Mouse (Mus musculus): ENCODE measurements around the gene Rab3gap1. TPM values are rescaled to one million over a fixed set of nuclear protein-coding genes. Genes with fewer than 3 reads are reported as not detected.
"Not testable (repeated sequence)": the region's sequence is repeated elsewhere in the genome, so short reads cannot be mapped to it uniquely, and the experiment has no call there.

Rab3gap1 gene
- polyA plus RNA-seq, 1 experiment from 2014 or later: 24.2 TPM

DNA sequence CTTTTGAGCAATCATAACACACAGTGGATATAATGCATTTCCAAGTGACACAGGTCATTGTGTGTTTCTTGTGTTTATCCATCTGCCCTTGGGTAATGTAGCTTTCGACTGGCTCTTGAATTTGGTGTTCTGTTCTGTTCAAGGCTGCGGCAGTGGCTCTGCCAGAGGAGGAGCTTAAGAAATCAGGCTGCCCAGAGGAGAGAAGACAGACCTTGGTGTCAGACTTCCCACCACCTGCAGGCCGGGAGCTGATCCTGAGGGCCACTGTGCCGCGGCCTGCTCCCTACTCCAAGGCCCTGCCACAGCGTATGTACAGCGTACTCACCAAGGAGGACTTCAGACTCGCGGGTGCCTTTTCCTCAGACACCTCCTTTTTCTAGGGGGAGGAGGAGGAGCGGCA lies 73.7 kb downstream of the Rab3gap1 start:
- Histone ChIP-seq H3K9ac (no peak overlapping the region), H3K36me3 (peaks cover 81% of the 10 kb centered on the region), H3K9me3 (peaks cover 10% of the 10 kb centered on the region; the same call in 1 of the 2 replicates), H3K4me3 (no peak overlapping the region), H3K27ac (no peak overlapping the region), H3K4me2 (replicated peaks) (no peak overlapping the region), H3K27me3 (no peaks in the 10 kb centered on the region), H3K4me1 (no peaks in the 10 kb centered on the region)
- WGBS: 92% methylated on average over 10 of the region's 10 CpGs
- ATAC-seq (ENCODE audit: low FRiP score, low read depth): no peak

DNA sequence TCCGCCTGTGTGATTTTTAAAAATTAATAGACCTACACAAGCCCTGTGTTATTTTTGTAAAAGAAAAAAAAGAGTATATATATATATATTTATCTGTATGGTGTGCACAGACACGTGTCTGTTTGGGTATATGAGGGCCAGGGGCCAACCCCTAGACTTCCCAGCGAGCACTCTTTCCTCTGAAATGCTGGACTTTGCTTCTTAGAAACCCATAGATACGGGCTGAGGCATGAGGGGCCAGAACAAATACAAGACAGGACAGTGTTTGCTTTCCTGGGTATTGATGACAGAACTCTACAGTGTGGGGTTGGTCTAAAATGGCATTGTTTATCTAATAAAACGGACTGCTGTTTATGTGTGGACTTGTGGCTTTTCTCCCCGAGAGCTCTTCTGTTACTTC lies 74.9 kb downstream of the Rab3gap1 start:
- ATAC-seq (ENCODE audit: low FRiP score, low read depth): no peak
- 85% methylated on average over 6 of the region's 6 CpGs for WGBS
- no peak overlapping the region for H3K9ac ChIP-seq
- H3K9me3 ChIP-seq: peaks cover 16% of the 10 kb centered on the region; the same call in 1 of the 2 replicates
- no peak overlapping the region for H3K4me2 ChIP-seq (replicated peaks)
- H3K27ac ChIP-seq: no peak overlapping the region
- no peaks in the 10 kb centered on the region for H3K4me1 ChIP-seq
- no peaks in the 10 kb centered on the region for H3K27me3 ChIP-seq
- H3K36me3 ChIP-seq: peaks cover 77% of the 10 kb centered on the region
- no peak overlapping the region for H3K4me3 ChIP-seq

DNA sequence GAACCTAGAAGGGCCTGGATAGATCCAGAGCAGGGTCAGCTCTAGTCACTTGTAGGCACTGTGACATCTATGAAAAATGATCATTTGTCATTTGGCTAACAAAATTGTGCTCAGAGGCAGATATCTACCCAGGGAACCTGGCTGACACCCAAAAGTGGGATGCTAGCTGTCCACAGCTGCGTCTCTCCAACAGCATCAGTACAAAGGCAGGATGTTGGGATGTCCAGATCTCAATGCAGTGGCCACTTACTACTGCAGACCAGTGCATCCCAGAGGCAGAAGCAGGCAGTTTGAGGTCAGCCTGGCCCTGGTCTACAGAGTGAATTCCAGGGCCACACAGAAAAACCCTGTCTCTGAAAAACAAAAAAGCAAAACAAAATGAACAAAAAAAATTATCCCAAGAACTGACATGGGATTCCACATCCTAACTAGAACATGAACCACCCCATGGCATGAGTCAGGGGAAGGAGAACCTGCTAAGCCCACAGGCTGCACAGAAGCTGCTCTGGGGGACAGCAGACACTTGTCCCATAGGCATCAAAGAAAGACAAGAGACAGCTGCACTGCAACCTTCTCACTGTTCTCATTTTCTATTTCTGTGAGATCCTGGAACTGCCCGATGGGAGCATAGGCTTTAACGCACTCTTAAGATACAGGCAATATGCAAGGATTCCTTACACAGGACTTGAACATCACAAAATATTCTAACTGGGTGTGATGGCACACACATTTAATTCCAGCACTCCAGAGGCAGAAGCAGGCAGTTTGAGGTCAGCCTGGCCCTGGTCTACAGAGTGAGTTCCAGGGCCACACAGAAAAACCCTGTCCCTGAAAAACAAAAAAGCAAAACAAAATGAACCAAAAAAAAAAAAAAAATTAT lies 77.4 kb downstream of the Rab3gap1 start:
- ATAC-seq (ENCODE audit: low FRiP score, low read depth): no peak
- 89% methylated on average over 3 of the region's 3 CpGs for WGBS

DNA sequence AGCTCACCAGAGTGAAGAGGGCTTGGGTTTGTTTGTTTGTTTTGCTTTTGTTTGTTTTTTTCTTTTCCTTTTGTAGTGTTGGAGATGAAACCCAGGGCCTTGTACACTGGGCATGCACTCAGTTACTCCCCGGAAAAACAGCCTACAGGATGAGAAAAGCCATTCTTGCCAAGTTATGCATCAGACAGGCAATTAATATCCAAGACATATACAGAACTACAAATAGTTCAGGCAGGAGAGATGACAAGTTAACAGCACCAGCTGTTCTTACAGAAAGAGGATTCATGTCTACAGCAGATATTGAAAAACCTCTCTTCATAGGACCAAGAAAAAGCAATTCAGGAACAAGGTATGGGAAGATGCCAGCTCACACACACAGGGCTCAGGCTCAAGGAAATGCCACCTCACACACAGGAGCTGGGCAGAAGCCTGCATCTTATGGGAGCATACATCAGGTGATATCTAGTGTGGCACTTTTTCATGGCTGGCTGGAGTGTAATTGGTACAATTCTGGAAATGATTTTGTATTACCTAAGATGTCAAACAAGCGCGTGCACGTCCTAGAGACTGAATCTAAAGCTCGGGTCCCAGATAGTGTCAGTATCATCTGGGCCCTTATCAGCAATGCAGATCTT lies 78.2 kb downstream of the Rab3gap1 start:
- 90% methylated on average over 5 of the region's 5 CpGs for WGBS

More for the DNA sequence above, 77.4 kb downstream of the Rab3gap1 start:
- no peak overlapping the region for H3K27ac ChIP-seq
- no peaks in the 10 kb centered on the region for H3K27me3 ChIP-seq
- H3K36me3 ChIP-seq: peaks cover 52% of the 10 kb centered on the region
- H3K9me3 ChIP-seq: peaks cover 8% of the 10 kb centered on the region; the same call in 1 of the 2 replicates
- H3K4me3 ChIP-seq: no peak overlapping the region
- no peak overlapping the region for H3K9ac ChIP-seq
- no peak overlapping the region for H3K4me2 ChIP-seq (replicated peaks)
- no peaks in the 10 kb centered on the region for H3K4me1 ChIP-seq

DNA sequence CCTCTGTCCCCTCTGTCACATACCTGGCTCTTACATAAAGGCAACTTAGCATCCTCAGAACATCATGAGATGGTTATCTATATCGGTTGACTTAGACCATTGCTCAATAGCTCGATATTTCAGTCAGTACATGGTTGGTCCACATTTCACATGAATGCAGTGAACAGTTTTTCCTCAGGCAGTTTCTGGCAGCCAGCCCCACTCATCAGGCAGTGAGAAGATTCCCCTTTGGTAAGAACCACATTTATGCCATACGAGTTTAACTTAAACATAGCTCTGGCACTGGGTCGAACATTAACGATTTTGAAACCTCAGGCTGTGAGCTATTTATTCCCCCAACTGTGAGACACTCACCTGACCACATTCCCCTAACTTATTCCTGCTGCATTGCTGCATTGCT lies 80.2 kb downstream of the Rab3gap1 start:
- no peak overlapping the region for H3K9ac ChIP-seq
- no peak overlapping the region for H3K27ac ChIP-seq
- no peaks in the 10 kb centered on the region for H3K27me3 ChIP-seq
- H3K4me3 ChIP-seq: no peak overlapping the region
- no peak for ATAC-seq (ENCODE audit: low FRiP score, low read depth)
- H3K36me3 ChIP-seq: peaks cover 39% of the 10 kb centered on the region
- WGBS: 87% methylated on average over 5 of the region's 5 CpGs
- peaks cover 8% of the 10 kb centered on the region; the same call in 1 of the 2 replicates for H3K9me3 ChIP-seq
- H3K4me2 ChIP-seq (replicated peaks): no peak overlapping the region
- H3K4me1 ChIP-seq: no peaks in the 10 kb centered on the region

More for the DNA sequence above, 78.2 kb downstream of the Rab3gap1 start:
- no peak overlapping the region for H3K4me3 ChIP-seq
- no peaks in the 10 kb centered on the region for H3K4me1 ChIP-seq
- H3K9ac ChIP-seq: no peak overlapping the region
- H3K27ac ChIP-seq: no peak overlapping the region
- peaks cover 45% of the 10 kb centered on the region for H3K36me3 ChIP-seq
- ATAC-seq (ENCODE audit: low FRiP score, low read depth): no peak
- H3K4me2 ChIP-seq (replicated peaks): no peak overlapping the region
- H3K9me3 ChIP-seq: peaks cover 8% of the 10 kb centered on the region; the same call in 1 of the 2 replicates
- H3K27me3 ChIP-seq: no peaks in the 10 kb centered on the region

DNA sequence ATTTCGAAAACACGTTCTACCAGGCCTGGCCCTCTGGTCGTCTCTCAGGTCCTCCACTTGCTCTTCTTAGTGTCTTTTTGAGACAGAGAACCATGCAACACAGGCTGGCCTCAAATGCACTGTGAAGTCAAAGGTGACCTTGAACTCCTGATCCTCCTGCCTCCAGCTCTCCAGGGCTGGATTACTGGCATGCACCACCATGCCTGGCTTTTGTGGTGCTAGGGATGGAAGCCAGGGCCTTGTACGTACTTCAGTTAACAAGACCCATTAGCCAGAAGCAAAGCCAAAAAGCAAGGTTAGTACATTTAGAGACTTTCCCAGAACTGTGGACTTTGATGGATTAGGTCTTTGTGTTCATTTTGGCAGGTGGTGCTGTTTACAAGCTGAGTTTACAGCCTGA lies 83.7 kb downstream of the Rab3gap1 start:
- H3K4me3 ChIP-seq: no peak overlapping the region
- H3K9ac ChIP-seq: no peak overlapping the region
- no peaks in the 10 kb centered on the region for H3K4me1 ChIP-seq
- no peak overlapping the region for H3K27ac ChIP-seq
- H3K36me3 ChIP-seq: peaks cover 24% of the 10 kb centered on the region
- no peaks in the 10 kb centered on the region for H3K27me3 ChIP-seq
- H3K9me3 ChIP-seq: peaks cover 8% of the 10 kb centered on the region; the same call in 1 of the 2 replicates
- 81% methylated on average over 4 of the region's 4 CpGs for whole genome bisulfite sequencing
- no peak for ATAC-seq (ENCODE audit: low FRiP score, low read depth)
- H3K4me2 ChIP-seq (replicated peaks): no peak overlapping the region

DNA sequence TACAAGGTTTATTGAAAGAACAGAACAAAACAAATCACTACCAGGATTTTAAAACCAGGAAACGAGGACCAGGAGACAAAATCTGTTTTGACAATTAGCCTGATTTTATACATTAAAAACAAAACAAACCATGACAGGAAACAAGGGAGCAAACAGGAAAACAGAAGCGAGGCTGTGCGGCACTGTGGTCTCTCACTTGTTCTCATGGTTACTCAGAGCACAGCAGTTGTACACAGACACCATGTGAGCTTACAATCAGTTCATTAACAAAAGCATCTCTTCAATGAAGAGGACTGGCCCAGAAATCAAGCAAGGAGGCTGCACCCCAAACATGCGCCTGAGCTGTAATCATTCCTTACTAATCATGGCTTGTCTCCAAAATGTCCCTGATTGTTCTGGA lies 85.6 kb downstream of the Rab3gap1 start:
- H3K4me3 ChIP-seq; H3K4me1 ChIP-seq; H3K27me3 ChIP-seq; H3K9me3 ChIP-seq; H3K4me2 ChIP-seq (replicated peaks); H3K27ac ChIP-seq; ATAC-seq (ENCODE audit: low FRiP score, low read depth); H3K9ac ChIP-seq: not testable (repeated sequence)
- H3K36me3 ChIP-seq: peaks cover 15% of the 10 kb centered on the region
- 90% methylated on average over 4 of the region's 4 CpGs for WGBS

DNA sequence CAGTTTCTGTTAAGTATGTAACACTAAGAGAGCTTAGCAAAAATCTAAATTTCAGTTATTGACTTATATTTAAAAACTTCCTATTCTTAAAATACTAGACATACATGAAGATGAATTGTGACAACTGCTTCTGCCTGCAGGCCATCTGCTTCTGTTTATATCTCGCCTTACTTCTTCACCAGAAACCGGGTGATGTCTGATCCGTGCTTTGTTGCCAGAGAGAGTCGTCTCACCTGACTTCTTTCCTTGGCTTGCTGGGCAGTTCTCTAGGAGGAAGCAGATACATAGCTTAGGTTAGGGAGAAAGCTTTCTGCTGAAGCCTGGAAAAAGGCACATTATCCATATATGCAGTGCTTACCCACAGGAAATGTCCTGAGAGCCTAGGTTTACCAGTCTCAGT lies 86.2 kb downstream of the Rab3gap1 start:
- no peak for ATAC-seq (ENCODE audit: low FRiP score, low read depth)
- no peak overlapping the region for H3K4me2 ChIP-seq (replicated peaks)
- H3K27me3 ChIP-seq: no peaks in the 10 kb centered on the region
- WGBS: 66% methylated on average over 4 of the region's 4 CpGs
- H3K9ac ChIP-seq: no peak overlapping the region
- H3K36me3 ChIP-seq: peaks cover 15% of the 10 kb centered on the region
- no peaks in the 10 kb centered on the region for H3K9me3 ChIP-seq
- no peak overlapping the region for H3K27ac ChIP-seq
- H3K4me1 ChIP-seq: peaks cover 7% of the 10 kb centered on the region; the same call in 1 of the 2 replicates
- no peak overlapping the region for H3K4me3 ChIP-seq

DNA sequence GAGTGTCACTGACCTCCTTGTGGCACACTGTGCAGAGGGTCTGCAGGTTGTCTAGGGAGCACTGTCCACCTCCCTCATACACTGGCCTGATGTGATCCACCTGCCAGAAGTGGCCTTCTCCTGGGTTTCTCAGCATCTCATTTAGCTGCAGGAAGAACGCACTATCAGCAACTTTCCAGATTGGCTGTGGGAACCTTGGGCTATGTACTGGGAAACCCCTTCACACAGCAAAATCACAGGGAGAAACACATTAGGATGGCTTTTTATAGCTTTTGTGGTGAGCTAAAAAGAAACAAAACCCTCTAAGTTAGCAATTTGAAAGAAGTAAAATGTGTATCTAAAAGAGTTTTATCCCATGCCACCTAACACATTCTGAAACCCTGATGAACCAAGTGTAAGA lies 88.0 kb downstream of the Rab3gap1 start:
- 80% methylated on average over 1 of the region's 1 CpGs for WGBS
- Histone ChIP-seq H3K27ac (no peak overlapping the region), H3K9ac (no peak overlapping the region), H3K4me3 (no peak overlapping the region), H3K36me3 (peaks cover 27% of the 10 kb centered on the region), H3K27me3 (no peaks in the 10 kb centered on the region), H3K4me1 (peaks cover 7% of the 10 kb centered on the region; the same call in 1 of the 2 replicates), H3K4me2 (replicated peaks) (no peak overlapping the region), H3K9me3 (no peaks in the 10 kb centered on the region)
- no peak for ATAC-seq (ENCODE audit: low FRiP score, low read depth)

DNA sequence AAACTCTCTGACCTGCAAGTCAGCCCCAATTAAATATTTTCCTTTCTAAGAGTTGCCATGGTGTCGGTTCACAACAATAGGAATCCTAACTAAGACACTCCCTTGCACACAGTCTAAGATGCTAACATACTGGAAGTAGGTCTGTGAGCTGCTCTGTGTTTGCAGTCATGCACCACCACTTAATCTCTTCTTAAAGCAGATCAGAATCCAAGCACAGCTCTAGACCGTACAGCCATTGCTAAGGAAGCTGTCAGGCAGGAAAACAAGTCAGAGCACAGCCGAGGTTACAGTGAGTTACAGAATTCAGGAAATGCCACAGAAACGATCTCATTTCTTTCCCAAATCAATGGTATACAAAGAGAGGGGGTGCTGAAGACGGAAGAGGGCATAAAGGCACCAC lies 90.2 kb downstream of the Rab3gap1 start:
- H3K27ac ChIP-seq: no peak overlapping the region
- no peak overlapping the region for H3K4me2 ChIP-seq (replicated peaks)
- no peaks in the 10 kb centered on the region for H3K27me3 ChIP-seq
- WGBS: 51% methylated on average over 5 of the region's 5 CpGs
- no peaks in the 10 kb centered on the region for H3K9me3 ChIP-seq
- no peak overlapping the region for H3K9ac ChIP-seq
- H3K4me3 ChIP-seq: no peak overlapping the region
- peaks cover 7% of the 10 kb centered on the region; the same call in 1 of the 2 replicates for H3K4me1 ChIP-seq
- peaks cover 12% of the 10 kb centered on the region for H3K36me3 ChIP-seq
- ATAC-seq (ENCODE audit: low FRiP score, low read depth): no peak

DNA sequence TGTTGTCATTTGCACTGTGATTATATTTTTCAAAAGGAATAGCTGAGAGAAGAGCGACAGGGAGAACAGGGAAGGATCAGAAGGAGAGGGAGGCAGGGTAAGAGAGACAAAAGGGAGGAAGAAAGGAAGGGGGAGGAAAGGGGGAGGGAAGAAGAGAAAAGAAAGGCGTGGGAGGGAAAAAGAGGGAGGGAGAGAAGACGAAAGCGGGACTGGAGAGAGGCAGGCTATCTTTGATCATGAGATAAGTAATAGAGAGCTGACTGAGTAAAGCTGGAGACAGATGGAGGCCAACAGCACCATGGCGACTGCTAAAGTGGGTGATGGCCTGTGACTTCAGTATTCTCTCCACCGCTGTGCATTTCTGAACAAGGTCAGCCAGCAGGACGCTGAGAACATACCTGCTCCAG lies 90.7 kb downstream of the Rab3gap1 start:
- Histone ChIP-seq H3K27ac (no peak overlapping the region; the same call in 1 of the 2 replicates), H3K4me3 (no peak overlapping the region), H3K36me3 (peaks cover 12% of the 10 kb centered on the region), H3K27me3 (no peaks in the 10 kb centered on the region), H3K4me2 (replicated peaks) (no peak overlapping the region), H3K4me1 (peaks cover 7% of the 10 kb centered on the region; the same call in 1 of the 2 replicates), H3K9ac (no peak overlapping the region), H3K9me3 (no peaks in the 10 kb centered on the region)
- ATAC-seq (ENCODE audit: low FRiP score, low read depth): no peak
- WGBS: 75% methylated on average over 7 of the region's 7 CpGs

DNA sequence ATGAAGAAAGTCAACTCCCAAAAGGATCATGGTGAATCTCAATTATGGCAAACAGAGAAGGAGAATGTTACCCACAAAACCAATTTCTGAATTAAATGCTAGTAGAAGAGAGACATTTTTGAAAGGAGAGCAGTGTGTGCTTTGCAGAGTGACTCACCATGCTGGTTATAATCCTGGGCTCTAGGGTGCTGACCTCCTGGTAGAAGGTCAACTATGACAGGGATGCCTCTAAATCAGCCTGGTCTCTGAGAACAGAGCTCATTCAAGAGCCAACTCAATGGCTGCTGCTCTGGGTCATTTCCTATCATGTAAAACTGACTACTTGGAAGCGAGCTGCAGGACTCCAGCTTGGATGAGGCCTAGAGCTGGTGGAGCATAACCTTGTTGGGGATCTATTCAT lies 92.6 kb downstream of the Rab3gap1 start:
- H3K9me3 ChIP-seq: no peaks in the 10 kb centered on the region
- peaks cover 7% of the 10 kb centered on the region; the same call in 1 of the 2 replicates for H3K4me1 ChIP-seq
- H3K9ac ChIP-seq: no peak overlapping the region
- no peaks in the 10 kb centered on the region for H3K27me3 ChIP-seq
- ATAC-seq (ENCODE audit: low FRiP score, low read depth): no peak
- peaks cover 12% of the 10 kb centered on the region for H3K36me3 ChIP-seq
- H3K27ac ChIP-seq: no peak overlapping the region
- H3K4me2 ChIP-seq (replicated peaks): no peak overlapping the region
- WGBS: 96% methylated on average over 1 of the region's 1 CpGs
- no peak overlapping the region for H3K4me3 ChIP-seq

All from limb, embryonic 13.5 days (tissue).